Mouse (Mus musculus): ENCODE measurements around the gene Evl.
A peak's percentile ranks its signal among the peaks of the same experiment; 100 is the strongest.

The Evl gene

DNA sequence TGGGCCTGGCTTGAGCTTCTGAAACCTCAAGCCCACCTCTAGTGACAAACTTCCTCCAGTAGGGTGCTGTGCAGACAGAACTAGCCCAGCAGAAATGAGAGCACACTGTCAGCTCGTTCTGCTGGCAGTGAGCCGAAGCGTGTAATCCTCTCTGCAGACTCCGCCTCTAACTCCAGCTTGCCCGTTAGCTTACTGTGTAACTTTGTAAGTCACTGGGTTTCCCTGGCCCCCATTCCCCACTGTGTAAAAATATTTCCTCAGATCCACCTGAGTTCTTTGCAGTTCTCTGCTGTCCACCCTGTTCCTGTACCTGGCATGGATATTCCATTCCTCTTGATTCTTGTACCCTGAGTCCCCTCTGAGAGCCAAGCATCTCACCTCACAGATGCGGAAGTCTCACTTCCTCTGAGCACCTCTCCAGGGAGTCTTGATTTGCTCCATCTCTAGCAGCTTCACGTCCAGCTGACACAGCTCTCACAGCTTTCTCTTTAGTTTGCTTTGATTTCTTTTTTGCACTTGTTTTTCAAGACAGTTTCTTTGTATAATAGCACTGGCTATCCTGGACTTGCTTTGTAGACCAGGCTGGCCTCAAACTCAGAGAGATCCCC is 96.6 kb downstream of the Evl start:
- no peak for DNase-seq (ENCODE audit: low spot score)

GRCm38 (mm10) chr12:108653358-108654335 is 99.1 kb downstream of the Evl start:
- no peak for DNase-seq (ENCODE audit: low spot score)

- peak; percentile 65 for DNase-seq (ENCODE audit: low spot score)
These were observed 102.8 kb downstream of the Evl start for GRCm38 (mm10) chr12:108657350-108657749.

DNA sequence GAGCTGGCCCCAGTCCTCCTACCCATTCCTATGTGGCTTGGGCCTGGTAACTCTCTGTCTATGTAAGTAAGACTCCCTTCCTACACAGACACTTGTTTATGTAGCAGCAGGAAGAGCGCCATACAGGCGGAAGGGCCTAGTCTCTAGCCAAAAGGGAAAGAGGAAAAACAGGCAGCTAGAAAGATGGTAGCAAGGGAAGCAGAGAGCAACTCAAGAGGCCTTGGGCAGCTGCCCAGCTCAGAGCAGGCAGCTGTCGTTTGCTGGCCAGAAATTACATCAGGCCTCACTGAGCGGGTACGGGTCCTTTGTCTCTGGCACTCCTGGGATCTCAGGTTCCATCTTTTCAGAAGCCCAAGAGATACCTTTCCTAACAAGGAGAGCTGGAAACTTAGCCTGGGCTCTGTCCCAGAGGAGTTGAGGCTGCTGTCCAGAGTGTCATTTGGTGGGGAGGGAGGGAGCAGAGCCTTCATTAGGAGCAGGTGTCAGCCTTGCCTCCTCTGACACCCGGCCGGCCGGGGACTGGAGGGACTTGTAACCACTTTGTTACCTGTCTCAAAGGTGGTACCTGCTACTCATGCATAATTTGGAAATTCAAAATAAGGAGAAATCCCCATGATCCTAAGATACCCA is 114.2 kb downstream of the Evl start:
- DNase-seq (ENCODE audit: low spot score) = no peak

GRCm38 (mm10) chr12:108671541-108671940 is 117.0 kb downstream of the Evl start:
- no peak for DNase-seq (ENCODE audit: low spot score)

GRCm38 (mm10) chr12:108672908-108673307 is 118.4 kb downstream of the Evl start:
- DNase-seq (ENCODE audit: low spot score) = no peak

DNA sequence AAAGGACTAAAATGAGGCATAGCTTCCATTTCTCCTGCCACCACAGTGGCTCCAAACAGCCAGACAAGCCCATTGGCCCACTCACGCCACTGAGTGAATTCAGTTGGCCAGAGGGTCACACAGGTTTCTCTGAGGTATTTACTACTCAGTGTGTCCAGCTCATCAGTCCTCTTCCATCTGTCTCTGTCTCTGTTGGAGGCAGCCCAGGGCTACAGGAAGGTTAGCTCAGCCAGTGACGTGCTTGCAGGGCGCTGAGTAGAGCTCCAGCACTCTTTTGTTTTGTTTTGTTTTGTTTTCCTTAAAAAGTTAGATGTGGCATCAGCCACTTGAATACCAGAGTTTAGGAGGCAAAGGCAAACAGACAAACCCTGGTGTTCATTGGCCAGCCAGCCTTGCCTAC is 119.0 kb downstream of the Evl start:
- no peak for DNase-seq (ENCODE audit: low spot score)

DNA sequence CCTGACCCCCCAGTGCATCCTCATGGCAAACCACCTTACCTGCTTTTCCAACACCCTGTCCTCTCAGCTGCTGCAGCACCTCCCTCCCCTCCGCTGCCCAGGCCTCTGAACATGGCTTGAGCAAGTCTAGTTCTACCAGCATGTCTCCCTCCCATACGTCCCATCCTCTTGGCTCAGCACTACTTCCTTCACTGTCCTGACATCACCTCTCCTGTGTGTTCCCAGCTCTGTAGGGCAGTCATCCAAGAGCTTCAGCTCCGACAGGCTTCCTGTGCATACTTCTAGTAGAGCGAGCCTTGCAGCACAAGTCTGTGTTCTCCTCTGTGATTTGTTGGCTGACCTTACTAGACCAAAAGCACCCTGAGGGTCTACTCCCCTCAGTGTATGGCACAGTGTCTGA is 120.0 kb downstream of the Evl start:
- no peak for DNase-seq (ENCODE audit: low spot score)

DNA sequence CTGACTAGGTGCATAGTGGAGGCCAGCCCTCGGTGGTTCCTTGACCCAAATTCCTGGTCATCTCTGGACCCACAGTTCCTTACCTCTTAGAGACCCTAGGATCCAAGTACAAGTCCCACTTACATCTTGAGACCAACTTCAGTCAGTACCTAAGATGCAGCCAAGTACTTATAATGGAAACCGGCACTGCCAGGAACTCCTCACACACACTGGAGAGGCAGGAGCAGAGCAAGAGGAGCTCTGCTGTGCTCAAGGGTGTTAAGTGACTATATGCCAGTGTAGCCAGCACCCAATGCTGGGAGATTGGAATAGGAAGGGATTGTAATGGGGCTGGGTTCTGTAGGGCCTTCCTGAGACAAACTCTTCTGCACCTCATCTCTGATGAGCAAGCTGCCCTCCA is 120.4 kb downstream of the Evl start:
- DNase-seq (ENCODE audit: low spot score) = no peak

DNA sequence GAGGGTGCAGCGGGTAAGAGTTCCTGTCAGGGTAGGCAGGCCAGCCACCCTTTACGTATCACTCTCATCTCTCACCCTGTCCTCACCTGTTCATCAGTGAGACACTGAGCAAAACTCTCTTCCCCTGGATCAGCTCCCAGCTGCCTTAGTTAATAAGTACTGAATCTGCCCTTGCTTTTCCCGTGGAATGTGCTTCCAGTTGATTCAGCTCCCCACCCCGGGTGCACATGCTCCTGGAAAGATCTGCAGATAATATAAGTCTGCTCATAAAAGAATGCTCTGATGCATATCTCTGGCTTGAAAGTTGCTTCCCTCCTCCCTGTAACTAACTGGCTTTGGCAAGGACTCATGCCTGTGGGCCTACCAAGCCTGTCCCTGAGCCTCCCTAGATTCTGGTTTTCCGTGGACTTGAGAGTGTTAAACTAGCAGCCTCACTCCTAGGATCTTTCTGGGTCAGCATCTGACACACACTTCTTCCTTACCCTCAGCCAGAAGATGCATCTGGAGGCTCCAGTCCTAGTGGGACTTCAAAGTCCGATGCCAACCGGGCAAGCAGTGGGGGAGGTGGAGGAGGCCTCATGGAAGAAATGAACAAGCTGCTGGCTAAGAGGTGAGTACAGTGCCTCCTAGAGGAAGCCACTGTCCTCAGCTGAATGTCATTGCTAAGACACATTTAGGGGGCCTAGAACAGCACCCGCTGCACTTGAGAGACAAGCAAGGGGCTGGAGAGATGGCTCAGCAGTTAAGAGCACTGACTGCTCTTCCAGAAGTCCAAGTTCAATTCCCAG is 121.3 kb downstream of the Evl start:
- no peak for DNase-seq (ENCODE audit: low spot score)

DNA sequence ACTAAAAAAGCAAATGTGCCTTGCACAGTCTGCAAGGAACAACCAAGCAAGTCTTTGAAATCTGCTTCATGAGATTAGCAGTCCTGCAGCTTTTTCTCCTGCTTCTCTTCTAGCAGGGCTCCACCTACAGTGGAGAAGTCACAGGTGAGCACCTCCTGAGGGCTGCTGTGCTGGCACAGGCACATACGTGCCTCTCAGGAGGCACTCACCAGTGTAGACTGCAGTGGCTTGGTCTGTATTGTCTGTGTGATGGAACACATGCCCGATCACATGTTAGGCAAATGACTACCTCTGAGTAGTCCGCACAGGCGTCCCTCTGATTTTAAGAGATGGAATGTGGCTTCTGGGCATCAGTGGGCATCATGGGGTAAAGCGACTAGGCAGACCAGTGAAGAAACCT is 122.6 kb downstream of the Evl start:
- no peak for DNase-seq (ENCODE audit: low spot score)

DNA sequence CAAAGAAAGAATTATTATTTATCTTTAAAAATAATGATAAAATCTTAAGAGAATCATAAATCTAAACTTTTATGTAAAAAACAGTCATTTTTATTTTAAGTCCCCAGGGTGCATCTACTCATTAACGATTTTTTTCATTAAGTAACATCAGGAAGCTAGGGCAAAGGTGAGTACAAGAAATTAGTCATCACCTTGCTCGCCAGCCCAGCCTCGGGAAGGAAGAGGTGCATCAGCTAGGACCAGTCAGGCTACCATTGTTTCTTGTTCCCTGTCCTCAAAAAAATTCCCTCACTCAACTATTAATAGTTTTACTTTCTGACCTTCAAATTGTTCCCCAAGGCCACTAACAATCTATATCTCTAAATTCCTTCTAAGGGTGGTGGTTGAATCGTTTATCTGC is 123.8 kb downstream of the Evl start:
- no peak for DNase-seq (ENCODE audit: low spot score)

GRCm38 (mm10) chr12:108680861-108681260 is 126.3 kb downstream of the Evl start:
- no peak for DNase-seq (ENCODE audit: low spot score)

DNA sequence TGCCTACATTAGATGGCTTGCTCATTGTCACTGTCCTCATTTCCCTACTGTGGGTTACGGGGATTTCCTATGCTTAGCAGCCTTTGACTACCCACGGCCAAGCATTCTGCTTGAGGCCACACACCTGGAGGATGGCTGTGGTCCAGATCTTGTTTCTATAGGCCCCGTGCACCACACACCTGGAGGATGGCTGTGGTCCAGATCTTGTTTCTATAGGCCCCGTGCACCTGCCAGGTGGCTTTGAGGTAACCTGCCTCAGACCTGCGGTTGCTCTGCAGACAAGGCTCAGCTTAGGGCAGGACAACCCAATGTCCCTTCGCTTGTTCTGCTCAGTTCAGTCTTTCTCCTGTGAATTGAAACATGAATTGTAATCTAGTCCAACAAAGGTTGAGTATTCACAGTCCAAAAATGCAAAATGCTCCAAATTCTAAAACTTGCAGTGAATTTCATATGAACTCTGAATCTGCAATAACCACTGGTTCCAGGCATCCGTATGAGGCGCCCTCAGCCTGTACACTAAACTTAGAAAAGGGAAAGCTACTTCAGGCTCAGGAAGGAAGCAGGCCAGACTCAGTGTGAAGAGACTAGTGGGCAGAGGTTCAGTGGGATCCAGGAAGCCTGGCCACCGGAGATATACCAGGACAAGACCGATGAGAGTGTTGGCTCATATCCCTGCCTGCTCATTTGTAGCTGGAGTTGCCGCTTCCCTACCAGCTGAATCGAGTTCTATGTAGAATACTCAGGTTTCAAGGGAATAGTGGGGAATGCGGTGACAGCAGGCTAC is 127.9 kb downstream of the Evl start:
- no peak for DNase-seq (ENCODE audit: low spot score)

GRCm38 (mm10) chr12:108686463-108686862 is 131.9 kb downstream of the Evl start:
- DNase-seq (ENCODE audit: low spot score) = no peak

DNA sequence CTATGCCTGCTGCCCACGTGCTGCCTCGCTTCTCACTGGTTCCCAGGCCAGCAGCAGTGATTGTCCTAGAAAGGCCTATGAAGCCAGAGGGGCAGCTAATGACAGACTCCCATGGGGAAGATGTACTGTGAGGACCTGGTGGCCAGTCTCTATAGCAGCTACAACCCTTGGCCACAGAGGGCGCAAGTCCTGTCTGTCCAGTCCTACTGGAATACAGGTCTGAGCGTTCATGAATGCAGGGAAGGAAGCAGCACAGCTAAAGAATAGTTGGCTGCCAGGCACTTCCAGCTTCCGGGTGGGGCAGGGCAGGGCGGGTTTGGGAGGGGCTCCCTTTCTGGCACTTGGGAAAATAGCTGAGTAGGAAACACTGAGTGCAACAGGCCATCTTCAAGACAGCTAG is 132.4 kb downstream of the Evl start:
- peak; percentile 57 for DNase-seq (ENCODE audit: low spot score)

GRCm38 (mm10) chr12:108689167-108689566 is 134.6 kb downstream of the Evl start:
- no peak for DNase-seq (ENCODE audit: low spot score)

GRCm38 (mm10) chr12:108690529-108690928 is 136.0 kb downstream of the Evl start:
- no peak for DNase-seq (ENCODE audit: low spot score)

- no peak for DNase-seq (ENCODE audit: low spot score)
These were observed 139.1 kb downstream of the Evl start for GRCm38 (mm10) chr12:108693592-108693991.

GRCm38 (mm10) chr12:108694223-108694622 is 139.7 kb downstream of the Evl start:
- DNase-seq (ENCODE audit: low spot score) = no peak

- no peak for DNase-seq (ENCODE audit: low spot score)
These were observed 144.4 kb downstream of the Evl start for GRCm38 (mm10) chr12:108698697-108699471.

All from embryo, embryonic 10 days (tissue).